ENCODE assay signal across 32 mouse cellular contexts in genomic region chr14:30850504-30850903, GRCm38 (mm10). TPM values are rescaled to one million over a fixed set of nuclear protein-coding genes. Genes with fewer than 3 reads are reported as not detected.
"Had no signal": no experiment of that assay in that cellular context is flagged by ENCODE, and none has a peak within 500 bp of the region (broad histone marks: within the 10 kb centered on the region; RNA-seq: fewer than 3 reads in every experiment).

No protein-coding gene starts in this region.

- H3K4me2 ChIP-seq: limb, embryonic 12.5 days; limb, embryonic 13.5 days; limb, embryonic 15.5 days; liver, embryonic 13.5 days; lung, embryonic 14.5 days; lung, embryonic 15.5 days; midbrain, embryonic 11.5 days; midbrain, embryonic 12.5 days; midbrain, embryonic 13.5 days; midbrain, embryonic 15.5 days; neural tube, embryonic 12.5 days had no signal

- H3K4me3 ChIP-seq: left cerebral cortex, adult 2 months; limb, embryonic 10.5 days; limb, embryonic 12.5 days; limb, embryonic 13.5 days; limb, embryonic 15.5 days; liver, embryonic 13.5 days; lung, embryonic 15.5 days; megakaryocyte, embryonic 14.5 days; midbrain, embryonic 10.5 days; midbrain, embryonic 12.5 days; midbrain, embryonic 13.5 days; midbrain, embryonic 15.5 days; myocyte; neural tube, embryonic 12.5 days had no signal

- H3K9ac ChIP-seq: limb, embryonic 12.5 days; limb, embryonic 13.5 days; limb, embryonic 15.5 days; liver, embryonic 13.5 days; liver, embryonic 14.5 days; lung, embryonic 14.5 days; lung, embryonic 15.5 days; midbrain, embryonic 12.5 days; midbrain, embryonic 13.5 days; midbrain, embryonic 15.5 days; neural tube, embryonic 12.5 days had no signal

- H3K27me3 ChIP-seq: limb, embryonic 12.5 days; limb, embryonic 13.5 days; limb, embryonic 15.5 days; liver, embryonic 13.5 days; lung, embryonic 15.5 days; midbrain, embryonic 12.5 days; midbrain, embryonic 13.5 days; midbrain, embryonic 15.5 days; neural tube, embryonic 12.5 days had no signal

- H3K36me3 ChIP-seq: liver, embryonic 13.5 days; lung, embryonic 15.5 days; neural tube, embryonic 12.5 days had no signal

- H3K27ac ChIP-seq: left cerebral cortex, adult 2 months; limb, embryonic 10.5 days; limb, embryonic 12.5 days; limb, embryonic 13.5 days; limb, embryonic 15.5 days; liver, embryonic 13.5 days; liver, embryonic 14.5 days; lung, embryonic 15.5 days; macrophage; midbrain, embryonic 10.5 days; midbrain, embryonic 12.5 days; midbrain, embryonic 13.5 days; midbrain, embryonic 15.5 days; neural tube, embryonic 12.5 days had no signal

- ATAC-seq: lung, postnatal 0 days; midbrain, embryonic 13.5 days; midbrain, embryonic 15.5 days; midbrain, embryonic 16.5 days had no signal

- DNase-seq: layer of hippocampus, postnatal 36 days; left cerebral cortex, postnatal 4 days; liver, embryonic 13.5 days; lung, adult 18-20 months; lung, adult 2 months; lung, embryonic 14.5 days; lung, postnatal 10 days; lung, postnatal 14 days; lung, postnatal 36 days; lung, postnatal 4 days; midbrain, embryonic 14.5 days had no signal

- H3K9me3 ChIP-seq: limb, embryonic 10.5 days; limb, embryonic 12.5 days; limb, embryonic 13.5 days; limb, embryonic 15.5 days; liver, embryonic 13.5 days; lung, embryonic 15.5 days; megakaryocyte, embryonic 14.5 days; midbrain, embryonic 10.5 days; midbrain, embryonic 12.5 days; midbrain, embryonic 13.5 days; midbrain, embryonic 15.5 days; neural tube, embryonic 12.5 days had no signal

- H3K4me1 ChIP-seq: limb, embryonic 10.5 days; limb, embryonic 12.5 days; limb, embryonic 13.5 days; limb, embryonic 15.5 days; liver, embryonic 13.5 days; lung, embryonic 15.5 days; midbrain, embryonic 10.5 days; midbrain, embryonic 12.5 days; midbrain, embryonic 13.5 days; midbrain, embryonic 15.5 days; neural tube, embryonic 12.5 days had no signal

RNA-seq across cellular contexts. Expression of gene Mustn1, which starts 28.5 kb away (rescaled TPM):
- polyA plus RNA-seq: macrophage had no signal

RNA-seq across cellular contexts. Expression of gene Itih4, which starts 35.8 kb away (rescaled TPM):
- polyA plus RNA-seq: limb, embryonic 10.5 days; limb, embryonic 11.5 days; lung, embryonic 14.5 days; macrophage; midbrain, embryonic 10.5 days; midbrain, embryonic 11.5 days; midbrain, embryonic 12.5 days; midbrain, embryonic 13.5 days; midbrain, embryonic 14.5 days; midbrain, embryonic 15.5 days; midbrain, embryonic 16.5 days; midbrain, postnatal 0 days; neural tube, embryonic 11.5 days; neural tube, embryonic 12.5 days had no signal
